Mouse (Mus musculus) kidney, adult 9 months (tissue): Measurements from ENCODE around the gene Cxcr5.

Source experiments
- DNase-seq: peaks from one replicate; pipeline ENCODE4 v3.0.0; 2022

Gene Cxcr5

DNA sequence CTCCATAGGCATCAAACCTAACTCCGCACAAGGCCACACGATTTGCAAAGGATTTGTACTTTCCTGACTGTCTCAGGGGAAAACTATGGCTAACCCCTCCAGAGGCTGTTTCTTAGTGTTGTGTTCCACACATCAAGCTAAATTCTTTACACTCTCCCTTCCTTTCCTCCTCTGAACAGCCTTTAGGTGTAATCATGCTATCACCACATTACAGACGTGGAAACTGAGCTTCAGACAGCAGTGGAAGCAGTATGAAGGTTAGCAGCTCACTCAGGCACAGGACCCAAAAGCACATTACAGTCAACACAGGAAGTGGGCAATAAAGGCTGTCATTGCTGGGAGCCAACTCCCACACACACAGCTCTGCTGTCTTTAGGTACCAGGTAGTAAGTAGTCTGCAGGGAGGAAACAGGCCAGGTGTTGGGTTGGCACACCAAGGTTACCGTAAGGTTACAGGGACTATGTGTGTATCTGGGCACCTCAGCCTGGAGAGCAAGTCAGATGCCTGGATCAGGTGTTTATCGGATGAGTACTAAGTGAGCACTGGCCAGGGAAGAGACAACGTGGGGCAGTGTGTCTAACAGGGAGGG is 28.6 kb downstream of the Cxcr5 start:
- no peak for DNase-seq

DNA sequence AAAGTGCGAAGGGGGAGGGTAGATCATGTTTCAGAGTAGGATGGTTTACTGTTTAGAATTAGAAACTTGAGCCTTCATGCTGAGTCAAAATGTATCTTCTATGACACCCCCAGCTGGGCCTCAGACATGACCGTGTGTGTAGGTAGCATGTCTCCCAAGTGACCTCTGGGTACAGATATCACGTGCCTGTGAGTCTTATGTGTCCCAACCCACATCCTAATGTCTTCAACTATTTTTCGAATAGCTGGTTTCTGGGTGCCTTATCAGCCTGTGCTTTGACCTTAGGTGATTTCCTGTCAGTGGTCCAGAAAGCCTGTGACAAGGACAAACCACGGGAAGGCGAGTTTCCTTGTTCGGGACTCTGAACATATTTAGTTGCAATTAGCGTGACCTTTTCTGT is 33.3 kb downstream of the Cxcr5 start:
- DNase-seq: peak; percentile 30

DNA sequence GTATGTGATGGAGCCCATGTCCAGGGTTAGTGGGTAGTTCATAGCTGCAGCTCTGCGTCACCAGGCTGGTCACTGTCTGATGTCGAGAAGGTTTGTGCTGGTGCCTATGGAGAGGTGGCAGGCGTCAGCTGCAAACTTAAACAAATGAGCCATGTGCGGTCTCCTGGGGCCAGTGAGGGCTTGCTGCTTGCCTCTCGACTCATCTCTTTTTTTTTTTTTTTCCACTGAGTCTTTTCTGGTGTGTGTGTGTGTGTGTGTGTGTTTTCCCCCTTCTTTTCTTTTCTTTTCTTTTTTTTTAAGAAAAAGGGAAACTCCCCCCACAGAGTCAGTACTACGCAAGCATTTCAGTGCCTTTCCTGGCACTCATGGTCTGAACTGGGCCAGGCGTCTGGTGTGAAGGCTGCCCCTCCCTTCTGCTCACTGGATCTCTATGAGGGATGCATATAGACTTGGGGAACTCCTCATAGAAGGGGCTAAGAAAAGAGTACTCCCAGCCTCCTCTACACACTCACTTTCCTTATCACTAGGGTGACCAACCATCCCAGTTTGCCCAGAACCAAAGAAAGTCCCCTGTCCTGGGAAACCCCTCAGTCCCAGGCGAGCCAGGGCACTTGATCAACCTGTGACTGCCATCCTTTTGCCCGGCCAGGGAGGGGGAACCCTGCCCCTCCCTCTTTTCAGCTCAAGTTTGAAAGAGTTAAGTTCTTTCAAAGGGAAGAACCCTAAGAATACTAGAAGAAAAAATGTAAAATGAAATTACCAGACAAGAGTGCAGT is 35.2 kb downstream of the Cxcr5 start:
- DNase-seq: no peak

DNA sequence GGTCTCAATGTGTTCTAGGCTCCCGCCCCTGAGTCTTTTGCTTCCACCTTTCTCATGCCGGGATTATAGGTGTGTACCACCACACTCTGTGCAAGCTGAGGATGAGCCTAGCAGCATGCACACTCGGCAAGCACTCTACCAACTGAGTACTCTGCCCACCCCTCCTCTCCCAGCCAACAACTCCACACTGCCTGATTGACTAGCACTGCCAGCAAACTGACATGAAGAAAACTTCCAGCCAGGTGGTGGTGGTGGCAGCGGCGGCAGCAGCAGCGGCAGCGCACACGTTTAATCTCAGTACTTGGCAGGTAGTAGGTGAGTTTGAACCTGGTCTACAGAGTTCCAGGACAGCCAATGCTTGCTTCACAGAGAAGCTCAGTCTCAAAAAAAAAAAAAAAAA is 36.1 kb downstream of the Cxcr5 start:
- DNase-seq: no peak

DNA sequence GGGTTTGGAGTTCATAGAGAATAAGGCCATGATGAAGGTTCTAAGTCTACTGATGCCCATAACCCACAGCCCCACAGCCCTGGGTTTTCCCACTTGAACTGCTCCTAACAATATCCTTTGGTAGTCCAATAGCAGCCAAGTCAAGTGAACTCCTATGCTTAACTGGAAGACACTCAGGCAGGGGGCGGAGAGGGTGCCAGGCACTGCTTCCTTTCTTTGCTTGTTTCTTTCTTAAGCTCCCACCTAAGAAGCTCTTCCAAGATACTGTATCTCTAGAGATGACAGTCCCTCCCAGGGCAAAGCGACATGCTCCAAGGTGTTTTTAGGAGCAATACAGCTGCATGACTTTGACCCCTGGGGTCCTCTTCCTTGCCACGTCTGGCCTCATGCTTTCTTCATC is 36.7 kb downstream of the Cxcr5 start:
- no peak for DNase-seq

DNA sequence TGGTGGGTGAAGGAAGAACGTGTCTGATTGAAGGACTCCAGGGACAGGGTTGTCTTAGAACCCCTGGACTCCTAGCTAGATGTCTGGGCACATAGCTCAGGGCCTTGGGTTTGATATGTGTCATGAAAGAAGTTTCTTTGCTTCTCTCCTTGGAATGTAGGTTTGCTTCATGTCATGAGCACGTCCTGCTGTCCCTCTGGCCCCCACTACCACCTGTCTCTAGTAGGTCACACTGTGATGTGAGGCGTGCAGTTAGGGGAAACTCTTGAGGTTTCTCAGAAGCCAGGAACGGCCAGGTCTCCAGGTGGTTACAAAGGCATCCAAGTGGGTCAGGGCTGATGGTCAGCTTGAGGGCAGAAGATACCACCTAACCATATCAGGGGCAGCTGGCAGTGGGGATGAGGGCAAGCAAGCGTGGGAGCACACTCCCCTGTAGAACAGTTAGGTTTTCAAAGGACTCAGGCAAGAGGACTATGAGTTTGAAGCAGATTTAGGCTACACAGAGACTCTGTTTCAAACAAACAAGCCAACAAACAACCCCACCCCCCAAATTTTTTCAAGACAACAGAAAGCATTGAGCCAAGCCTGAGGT is 37.3 kb downstream of the Cxcr5 start:
- DNase-seq: no peak

DNA sequence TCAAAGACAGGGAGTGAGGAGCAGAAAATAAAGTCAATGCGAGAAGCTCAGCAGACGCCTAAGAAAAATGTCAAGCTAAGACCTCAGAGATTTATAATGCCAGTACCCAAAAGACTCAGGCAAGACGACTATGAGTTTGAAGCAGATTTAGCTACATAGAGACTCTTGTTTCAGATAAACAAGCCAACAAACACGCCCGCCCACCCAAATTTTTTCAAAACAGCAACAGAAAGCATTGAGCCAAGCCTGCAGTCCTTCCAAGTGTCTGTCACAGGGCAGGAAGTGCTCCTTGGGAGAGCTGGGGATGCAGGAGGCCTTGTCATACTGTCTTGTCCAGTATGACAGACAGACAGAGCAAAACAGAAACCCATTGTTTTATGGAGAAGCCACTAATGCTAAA is 38.0 kb downstream of the Cxcr5 start:
- no peak for DNase-seq

DNA sequence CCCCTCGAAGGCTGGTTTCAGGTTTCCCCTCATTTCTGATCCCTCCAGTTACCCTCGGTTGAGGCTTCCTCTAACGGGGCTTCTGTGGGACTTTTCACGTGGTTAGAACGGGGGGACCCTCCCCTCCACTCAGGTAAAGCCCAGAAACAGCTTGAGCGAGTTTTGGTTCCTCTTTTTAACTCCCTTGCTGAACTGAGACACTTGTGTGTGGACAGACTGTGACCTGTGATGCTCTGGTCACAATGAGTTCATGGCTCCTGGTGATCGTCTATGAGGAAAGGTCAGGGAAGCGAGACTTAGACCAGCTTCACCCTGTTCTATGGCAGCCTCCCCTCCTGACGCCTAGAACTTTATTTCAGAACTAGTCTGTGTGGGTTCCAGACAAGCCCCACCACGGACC is 39.8 kb downstream of the Cxcr5 start:
- DNase-seq: no peak

DNA sequence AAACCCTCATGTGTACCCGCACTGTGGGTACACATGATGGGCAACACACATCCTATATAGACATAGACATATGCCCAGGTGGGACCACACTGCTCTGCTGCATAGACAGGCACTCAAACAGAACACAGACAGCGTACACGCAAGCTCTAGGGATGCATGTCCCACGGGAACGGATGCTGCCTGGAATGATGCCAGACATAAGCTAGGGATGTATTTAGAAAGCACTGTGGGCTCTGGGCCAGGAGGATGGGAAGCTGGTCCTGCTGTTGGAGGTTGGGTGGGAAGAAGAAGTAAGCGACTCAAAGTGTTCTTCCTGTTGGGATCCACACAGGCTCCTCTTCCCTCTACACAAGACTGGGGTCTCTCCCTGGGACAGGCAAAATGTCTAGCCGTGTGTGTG is 43.6 kb downstream of the Cxcr5 start:
- DNase-seq: no peak

DNA sequence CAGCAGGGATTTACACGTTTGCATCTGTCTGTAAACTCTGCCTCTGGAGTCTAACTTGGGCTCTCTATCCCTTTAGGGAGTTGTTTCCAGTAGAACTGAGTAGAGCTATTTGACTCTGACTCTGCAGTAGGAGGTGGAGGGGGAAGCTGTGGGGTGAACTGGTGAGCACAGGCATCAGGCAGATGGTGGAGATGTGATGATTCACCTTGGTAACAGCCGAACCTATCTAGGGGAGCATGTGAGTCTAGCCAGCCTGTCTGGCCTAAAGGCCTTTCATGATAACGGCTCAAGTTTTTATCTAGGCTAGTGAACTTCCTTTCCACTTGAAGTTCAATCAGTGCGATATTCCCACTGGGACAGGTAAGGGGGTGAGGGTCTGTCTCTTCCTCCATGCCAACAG is 44.3 kb downstream of the Cxcr5 start:
- DNase-seq: no peak

DNA sequence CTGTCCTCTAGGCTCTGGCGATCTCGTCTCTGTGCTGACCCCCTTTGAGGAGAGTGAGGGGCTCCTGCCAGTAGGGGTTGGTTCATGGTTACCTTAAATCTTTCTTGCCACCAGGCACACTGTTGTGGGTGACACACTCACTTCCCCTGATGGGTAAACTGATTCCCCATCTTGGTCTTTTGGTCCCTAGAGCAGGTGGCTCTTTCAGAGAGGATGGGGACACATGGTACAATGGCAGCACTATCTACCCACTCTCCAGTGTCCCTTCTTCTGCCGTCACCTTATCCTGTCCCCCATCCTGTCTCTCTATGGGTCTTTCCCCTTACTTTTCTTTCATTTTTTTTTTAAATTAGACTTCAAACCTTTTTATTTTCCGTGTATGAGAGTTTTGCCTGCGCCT is 45.8 kb downstream of the Cxcr5 start:
- DNase-seq: no peak

DNA sequence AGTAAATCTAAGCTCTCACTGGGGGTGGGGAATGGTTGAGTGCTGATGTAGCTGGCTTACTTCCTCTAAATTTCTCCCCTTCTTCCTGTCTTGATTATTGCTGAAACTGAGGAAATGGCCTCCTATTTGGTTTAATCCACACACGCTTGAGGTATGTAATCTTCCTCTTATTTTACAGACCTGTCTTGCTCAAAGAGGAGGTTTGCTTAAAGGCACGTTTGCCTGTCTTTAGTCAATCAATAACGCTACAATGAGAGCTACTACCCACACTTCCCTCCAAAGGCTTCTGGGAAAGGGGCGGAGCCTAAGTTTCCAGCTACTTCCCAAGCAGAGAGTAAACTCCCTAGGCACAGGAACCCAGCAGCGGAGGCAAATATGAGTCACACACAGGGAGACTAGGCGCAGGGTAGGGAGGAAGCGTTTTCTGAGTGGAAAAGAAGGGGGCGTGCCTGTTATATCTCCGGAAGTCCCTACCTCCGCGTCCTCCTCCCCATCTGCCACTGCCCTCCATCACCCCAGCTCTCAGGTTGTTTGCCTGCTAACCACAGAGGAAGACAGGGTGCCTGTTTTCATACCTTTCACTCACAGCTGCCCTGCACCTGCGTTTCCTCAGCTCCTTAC is 46.4 kb downstream of the Cxcr5 start:
- peak; percentile 87 for DNase-seq

DNA sequence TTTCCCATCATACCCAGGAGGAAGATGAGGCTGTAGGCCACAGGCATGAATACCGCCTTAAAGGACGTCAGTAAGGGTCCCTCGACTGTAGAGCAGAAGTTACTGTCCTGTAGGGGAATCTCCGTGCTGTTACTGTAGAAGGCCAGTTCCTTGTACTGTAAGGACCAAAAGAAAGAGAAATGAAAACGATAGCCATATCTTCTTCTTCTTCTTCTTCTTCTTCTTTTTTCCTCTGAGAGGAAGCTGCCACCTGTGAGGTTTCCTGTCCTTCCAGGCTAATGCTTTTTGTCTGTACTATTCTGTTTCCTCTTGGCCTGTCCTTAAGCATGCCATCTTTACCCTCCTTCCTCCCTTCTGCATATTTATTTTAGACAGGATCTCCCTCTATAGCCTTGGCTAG is 47.5 kb downstream of the Cxcr5 start:
- no peak for DNase-seq

DNA sequence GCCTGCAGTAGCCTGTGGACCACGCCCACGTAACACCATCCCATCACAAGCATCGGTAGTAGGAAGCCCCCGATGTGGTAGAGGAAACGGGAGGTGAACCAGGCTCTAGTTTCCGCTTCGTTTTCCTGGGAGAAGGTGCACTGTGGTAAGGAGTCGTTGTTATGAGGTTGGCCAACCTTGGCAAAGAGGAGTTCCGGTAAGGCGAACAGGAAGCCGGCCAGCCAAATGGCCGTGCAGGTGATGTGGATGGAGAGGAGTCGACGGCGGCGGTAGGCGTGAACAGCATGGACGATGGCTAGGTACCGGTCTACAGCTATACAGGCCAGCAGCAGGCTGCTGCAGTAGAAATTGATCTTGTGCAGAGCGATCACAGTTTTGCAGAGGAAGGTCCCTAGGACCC is 48.1 kb downstream of the Cxcr5 start:
- DNase-seq: peak; percentile 14

DNA sequence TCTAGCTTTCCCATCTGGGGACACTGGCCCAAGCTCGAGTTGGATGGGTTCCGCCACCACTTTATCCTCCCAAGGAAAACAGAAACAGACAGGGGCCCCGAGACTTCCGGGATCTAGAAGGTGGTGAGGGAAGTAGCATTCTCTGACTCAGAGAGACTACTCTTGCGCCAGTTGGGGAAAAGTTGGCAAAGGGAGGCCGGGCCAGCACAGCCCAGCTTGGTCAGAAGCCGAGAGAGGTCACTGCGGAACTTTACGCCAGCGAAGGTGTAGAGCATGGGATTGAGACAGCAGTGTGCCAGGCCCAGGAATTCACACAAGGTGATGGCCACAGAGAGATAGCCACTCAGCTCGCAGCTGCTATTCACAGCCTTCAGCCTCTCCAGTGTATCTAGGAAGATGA is 48.6 kb downstream of the Cxcr5 start:
- peak; percentile 19 for DNase-seq

DNA sequence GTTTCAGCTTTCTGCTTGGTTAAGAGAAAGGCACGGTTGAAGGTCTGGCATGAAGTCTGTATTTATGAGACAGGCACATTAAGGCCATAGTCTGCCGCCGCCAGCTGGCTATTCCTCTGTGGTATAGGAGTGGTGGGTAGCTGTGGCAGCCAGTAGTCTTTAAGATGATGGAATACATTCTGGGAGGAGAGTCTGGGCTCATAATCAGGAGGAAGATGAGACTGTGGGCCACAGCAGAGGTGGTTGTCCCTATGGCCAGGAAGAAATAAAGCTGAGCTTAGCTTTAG is 49.0 kb downstream of the Cxcr5 start:
- no peak for DNase-seq

DNA sequence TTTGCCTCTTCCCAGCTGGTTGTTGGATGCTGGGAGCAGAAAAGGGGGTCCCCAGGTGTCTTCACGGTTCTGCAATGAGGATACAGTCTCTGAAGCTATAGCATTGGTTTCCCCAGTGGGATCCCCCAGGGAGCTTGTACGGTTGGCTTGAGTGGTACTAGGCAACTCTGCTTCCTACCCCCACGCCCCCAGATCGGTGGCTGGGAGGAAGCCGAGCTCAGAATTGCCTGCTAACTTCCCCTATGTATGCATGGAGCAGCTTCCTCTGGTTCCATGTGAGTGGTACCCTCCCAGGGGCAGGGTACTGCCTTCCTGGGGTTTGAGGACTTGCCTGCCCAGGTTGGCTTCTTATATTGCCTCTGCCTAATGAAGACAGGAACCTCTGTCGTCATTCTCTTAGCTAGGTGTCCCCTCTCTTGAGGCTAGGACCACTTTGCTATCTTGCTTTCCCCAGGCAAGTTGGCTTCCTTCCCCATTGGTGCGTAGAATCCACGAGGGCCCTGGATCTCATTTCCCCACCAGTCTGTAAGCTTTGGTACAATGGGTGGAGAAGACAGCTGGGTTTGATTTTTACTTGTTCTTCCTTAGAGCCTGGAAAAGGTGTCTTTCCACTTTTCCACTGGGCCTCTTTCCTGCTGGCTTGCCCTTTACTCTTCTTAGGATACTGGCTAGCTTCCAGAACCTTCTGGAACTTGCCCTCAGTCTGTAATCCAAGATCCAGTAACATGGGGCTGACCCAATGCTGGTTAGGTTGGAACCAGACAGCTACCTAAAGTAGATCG is 49.6 kb downstream of the Cxcr5 start:
- DNase-seq: peak; percentile 91

DNA sequence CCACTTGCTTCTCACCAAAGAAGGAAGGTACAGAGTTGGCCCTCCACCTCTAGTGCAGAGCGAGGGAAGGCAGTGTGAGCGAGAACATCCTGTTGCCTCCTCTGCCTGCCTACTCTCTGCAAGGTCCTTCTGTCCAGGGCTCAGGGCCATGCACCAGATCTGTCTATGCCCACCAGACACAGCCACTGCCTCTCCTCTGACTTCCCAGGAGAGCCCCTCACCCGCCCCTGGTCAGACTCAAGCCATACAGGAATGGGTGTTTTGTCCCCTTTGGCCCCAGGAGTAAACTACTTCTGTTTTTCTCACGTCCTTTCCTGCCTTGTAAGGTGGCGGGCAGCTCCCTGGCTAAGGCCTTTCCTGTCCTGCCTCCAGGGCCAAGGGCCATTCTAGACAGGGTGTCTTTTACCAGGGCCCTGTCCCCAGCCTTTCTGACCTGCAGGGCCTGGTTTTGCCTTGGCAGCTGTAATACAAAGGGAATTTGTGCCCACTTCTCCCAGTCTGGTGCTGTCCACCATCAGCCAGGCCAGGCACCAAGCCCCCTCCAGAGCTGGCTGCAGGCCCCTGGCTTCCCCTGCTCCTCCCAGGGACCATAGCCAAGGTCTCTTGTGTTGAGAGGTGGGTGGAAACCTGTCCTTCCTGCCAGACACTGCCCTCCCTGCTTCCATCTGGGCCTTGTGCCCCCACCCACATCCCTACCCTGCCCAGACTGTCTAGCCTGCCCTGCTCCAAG is 50.6 kb downstream of the Cxcr5 start:
- DNase-seq: peak; percentile 56

DNA sequence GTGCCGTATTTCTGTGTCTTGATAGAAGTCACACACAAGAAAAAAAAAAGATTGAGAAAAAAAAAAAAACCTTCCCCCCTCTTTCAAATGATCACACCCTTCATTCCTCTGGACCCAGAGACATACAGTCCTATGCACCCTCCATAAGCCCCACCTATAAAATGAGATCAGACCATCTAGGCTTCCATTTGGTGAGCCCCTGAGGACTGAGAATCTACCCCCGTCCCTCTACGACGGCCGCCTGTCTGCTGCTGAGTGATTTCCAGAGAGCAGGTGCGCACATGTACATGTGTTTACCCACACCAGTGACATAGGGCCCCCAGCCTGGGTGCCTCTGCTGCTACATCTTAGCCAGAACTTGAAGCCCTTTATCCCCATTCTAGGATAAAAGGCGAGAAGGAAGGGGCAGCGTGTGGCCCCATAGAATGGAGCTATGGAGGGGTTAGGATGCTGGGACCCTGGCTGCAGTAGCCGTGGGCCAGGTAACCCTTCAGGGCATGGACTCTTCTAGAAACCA is 51.3 kb downstream of the Cxcr5 start:
- DNase-seq: peak; percentile 24

DNA sequence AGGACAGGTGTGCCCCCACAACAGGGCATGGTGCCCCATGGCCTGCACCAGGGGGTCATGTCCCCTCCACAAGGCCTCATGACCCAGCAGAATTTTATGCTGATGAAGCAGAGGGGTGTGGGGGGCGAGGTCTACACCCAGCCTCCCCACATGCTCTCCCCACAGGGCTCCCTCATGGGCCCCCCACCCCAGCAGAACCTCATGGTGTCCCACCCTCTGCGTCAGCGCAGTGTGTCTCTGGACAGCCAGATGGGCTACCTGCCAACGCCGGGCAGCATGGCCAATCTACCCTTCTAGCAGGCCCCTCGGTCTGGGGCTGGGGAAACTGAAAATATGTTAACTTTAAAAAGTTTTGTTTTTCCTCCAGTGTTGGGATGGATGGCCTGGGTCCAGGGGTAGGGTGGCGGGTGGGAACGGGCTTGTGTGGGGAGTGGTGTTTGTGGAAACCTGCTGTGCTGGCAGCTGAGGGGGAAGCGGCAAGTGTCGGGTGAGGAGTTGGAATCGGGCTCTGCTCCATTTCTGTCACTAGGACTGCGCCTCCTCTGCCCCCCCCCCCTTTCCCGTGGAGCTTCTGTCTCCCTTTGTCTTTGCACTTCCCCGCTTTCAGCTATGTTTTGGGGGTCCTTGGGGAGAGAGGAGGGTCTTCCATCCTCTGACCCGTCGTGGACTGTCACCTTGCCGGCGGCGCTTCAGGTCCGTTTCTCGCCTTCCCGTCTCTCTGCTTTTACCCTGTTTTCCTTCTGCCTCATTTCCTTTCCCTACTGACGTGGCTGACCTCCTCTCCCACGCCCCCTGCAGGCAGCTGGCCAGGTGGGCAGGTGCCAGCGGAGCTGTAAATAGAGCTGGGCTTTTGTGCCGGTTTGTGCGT is 52.0 kb downstream of the Cxcr5 start:
- peak; percentile 93 for DNase-seq

DNA sequence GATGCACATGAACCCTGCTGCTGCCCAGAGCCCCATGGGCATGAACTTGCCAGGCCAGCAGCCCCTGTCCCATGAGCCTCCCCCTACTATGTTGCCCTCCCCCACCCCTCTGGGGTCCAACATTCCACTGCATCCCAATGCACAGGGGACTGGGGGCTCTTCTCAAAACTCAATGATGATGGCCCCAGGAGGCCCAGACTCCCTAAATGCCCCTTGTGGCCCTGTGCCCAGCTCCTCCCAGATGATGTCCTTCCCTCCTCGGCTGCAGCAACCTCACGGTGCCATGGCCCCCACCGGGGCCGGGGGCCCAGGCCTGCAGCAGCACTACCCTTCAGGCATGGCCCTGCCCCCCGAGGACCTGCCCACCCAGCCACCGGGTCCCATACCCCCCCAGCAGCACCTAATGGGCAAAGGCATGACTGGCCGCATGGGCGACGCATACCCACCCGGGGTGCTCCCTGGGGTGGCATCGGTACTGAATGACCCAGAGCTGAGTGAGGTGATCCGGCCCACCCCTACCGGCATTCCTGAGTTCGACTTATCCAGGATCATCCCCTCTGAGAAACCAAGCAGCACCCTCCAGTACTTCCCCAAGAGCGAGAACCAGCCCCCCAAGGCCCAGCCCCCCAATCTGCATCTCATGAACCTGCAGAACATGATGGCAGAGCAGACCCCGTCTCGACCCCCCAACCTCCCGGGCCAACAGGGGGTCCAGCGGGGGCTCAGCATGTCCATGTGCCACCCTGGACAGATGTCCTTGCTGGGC is 52.8 kb downstream of the Cxcr5 start:
- peak; percentile 9 for DNase-seq
